Mouse (Mus musculus) lung, adult 2 months (tissue): ENCODE data around the gene Tmem207.

Experiments used
- CTCF ChIP-seq: fragments of 200-500 bp; IDR thresholded peaks from 2 replicates; pipeline ENCODE4 v1.5.1; 2011; ENCODE audit warnings: mild to moderate bottlenecking, low read length, control low read depth; ENCODE audit not compliant: insufficient read depth
- POLR2A ChIP-seq: fragments of 200-500 bp; IDR thresholded peaks from 2 replicates; pipeline ENCODE4 v1.6.1; 2011; ENCODE audit warnings: low read depth, mild to moderate bottlenecking, control low read depth, low read length, borderline replicate concordance; ENCODE audit errors: extremely low read depth

- TF ChIP-seq POLR2A (no peak), CTCF (no peak)
These were observed 42.9 kb upstream of the Tmem207 start for GRCm38 (mm10) chr16:26569387-26569978.
